Mouse (Mus musculus) liver, postnatal 0 days (tissue): ENCODE measurements around the gene Pxmp4. TPM values are rescaled to one million over a fixed set of nuclear protein-coding genes. Genes with fewer than 3 reads are reported as not detected.

ENCODE experiments used
- ATAC-seq: fragments of 200-750 bp; cut with Nextera tagmentation; 2 replicates; pipeline ENCODE4 v1.8.0; 2017; ENCODE audit warnings: mild to moderate bottlenecking, moderate library complexity
- DNase-seq: peaks from one replicate; pipeline ENCODE4 v3.0.0-alpha.2; 2016
- H3K27ac ChIP-seq: fragments of 300-500 bp; sonication (generic); 2 replicates; pipeline ENCODE4 v1.5.1; 2014; ENCODE audit warnings: antibody characterized with exemption, moderate library complexity, mild to moderate bottlenecking, low read depth
- H3K27me3 ChIP-seq: fragments of 300-500 bp; sonication (generic); 2 replicates; pipeline ENCODE4 v1.6.1; 2014; ENCODE audit warnings: low read length, control low read depth, mixed read lengths; ENCODE audit not compliant: insufficient read depth
- H3K36me3 ChIP-seq: fragments of 300-500 bp; sonication (generic); replicated peaks from 2 replicates; pipeline ENCODE4 v1.6.1; 2014; ENCODE audit warnings: mild to moderate bottlenecking, control low read depth, low read length, moderate library complexity, mixed read lengths; ENCODE audit not compliant: insufficient read depth
- H3K4me1 ChIP-seq: fragments of 300-500 bp; sonication (generic); 2 replicates; pipeline ENCODE4 v1.6.1; 2014; ENCODE audit warnings: antibody characterized with exemption, mild to moderate bottlenecking, control low read depth; ENCODE audit not compliant: insufficient read depth
- H3K4me2 ChIP-seq: fragments of 300-500 bp; sonication (generic); 2 replicates; pipeline ENCODE4 v1.6.1; 2014; ENCODE audit warnings: low read depth, mild to moderate bottlenecking, low read length, moderate library complexity, mixed read lengths
- H3K4me3 ChIP-seq: fragments of 300-500 bp; sonication (generic); 2 replicates; pipeline ENCODE4 v1.5.1; 2014; ENCODE audit warnings: low read depth, low read length
- H3K9ac ChIP-seq: fragments of 300-500 bp; sonication (generic); replicated peaks from 2 replicates; pipeline ENCODE4 v1.6.1; 2014; ENCODE audit warnings: mild to moderate bottlenecking, moderate library complexity
- H3K9me3 ChIP-seq: fragments of 300-500 bp; sonication (generic); 2 replicates; pipeline ENCODE4 v1.6.1; 2016; ENCODE audit warnings: mild to moderate bottlenecking, control low read depth, low read length, mixed read lengths
- CTCF ChIP-seq: sonication (generic); IDR thresholded peaks from 2 replicates; pipeline ENCODE4 v1.5.1; 2016; ENCODE audit warnings: antibody characterized with exemption, low read depth
- EP300 ChIP-seq: IDR thresholded peaks from 2 replicates; pipeline ENCODE4 v1.6.1; 2016; ENCODE audit warnings: antibody characterized with exemption, low read depth, mild to moderate bottlenecking
- WGBS: fragments of 180-500 bp; shearing (Covaris S2); extraction: QIAGEN DNeasy Blood & Tissue Kit; methylation state at CpG from one replicate; pipeline ENCODE4 v1.1.7; 2014; ENCODE audit not compliant: insufficient replicate concordance; 5-methylcytosine and 5-hydroxymethylcytosine counted together
- polyA plus RNA-seq: library from polyadenylated mRNA; unstranded; fragments of >200 nt; fragmentation: Nextera tagmentation; extraction: Ambion mirVana; gene quantifications from 2 replicates; pipeline ENCODE4 v1.2.1, GENCODE M21; 2015

Pxmp4 gene
- polyA plus RNA-seq, 1 experiment from 2014 or later, result 68.5 TPM

- WGBS, result 18% methylated on average over 7 of the region's 7 CpGs
- DNase-seq, result no peak
- ATAC-seq, result no peak
These were observed 648 bp upstream of the Pxmp4 start for GRCm38 (mm10) chr2:154604156-154604555.

DNA sequence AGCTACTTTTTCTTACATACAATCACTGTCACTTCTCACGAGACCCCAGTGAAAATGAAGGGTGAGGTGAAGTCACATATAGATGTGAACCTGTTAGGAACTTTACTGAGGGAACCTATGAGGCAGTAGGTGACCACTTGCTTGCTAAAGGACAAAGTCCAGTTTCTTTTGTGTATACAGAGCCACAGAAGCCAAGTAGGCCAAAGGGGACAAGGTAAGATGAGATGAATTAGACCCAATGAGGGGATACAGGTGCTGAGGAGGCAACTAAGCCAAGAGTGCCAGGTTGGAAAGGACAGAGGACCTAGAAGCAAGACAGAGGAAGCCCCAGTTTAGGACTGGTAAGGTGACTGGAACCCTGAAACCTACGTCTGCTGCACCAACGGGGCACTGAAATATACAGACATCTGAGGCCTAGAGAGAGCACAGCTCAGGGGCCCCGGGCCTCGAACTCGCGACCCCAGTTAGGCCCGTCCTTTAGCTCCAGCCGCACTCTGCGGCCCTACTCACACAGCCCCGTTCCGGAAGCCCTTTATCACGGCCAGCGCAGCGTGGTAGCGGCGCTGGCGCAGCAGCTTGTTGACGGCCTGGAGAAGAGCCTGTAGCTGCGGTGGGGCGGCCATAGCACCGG, 386 bp downstream of the Pxmp4 start:
- H3K27me3 ChIP-seq, result no peaks in the 10 kb centered on the region
- H3K4me2 ChIP-seq, result peak overlapping the region; percentile 79
- peak overlapping the region; percentile 99 for H3K27ac ChIP-seq
- peak overlapping the region; percentile 91 for H3K9ac ChIP-seq
- TF ChIP-seq CTCF (no peak), EP300 (peak; percentile 44; the same call in 1 of the 2 replicates)
- H3K4me3 ChIP-seq, result peak overlapping the region; percentile 80
- peaks cover 5% of the 10 kb centered on the region; the same call in 1 of the 2 replicates for H3K36me3 ChIP-seq
- ATAC-seq (peak; percentile 53), DNase-seq (no peak)
- WGBS, result 6% methylated on average over 22 of the region's 22 CpGs
- no peaks in the 10 kb centered on the region for H3K9me3 ChIP-seq
- H3K4me1 ChIP-seq, result peaks cover 15% of the 10 kb centered on the region

More at GRCm38 (mm10) chr2:154604156-154604555, 648 bp upstream of the Pxmp4 start:
- no peak for TF ChIP-seq CTCF
- TF ChIP-seq EP300, result 0 out of 2 replicates have a peak, but pooled peaks have one; percentile 5
- H3K4me3 ChIP-seq, result peak overlapping the region; percentile 80
- no peaks in the 10 kb centered on the region for H3K27me3 ChIP-seq
- H3K36me3 ChIP-seq, result 0 out of 2 replicates have a peak, but pooled peaks cover 3% of the 10 kb centered on the region
- H3K27ac ChIP-seq, result peak overlapping the region; percentile 90
- H3K4me1 ChIP-seq, result peaks cover 21% of the 10 kb centered on the region
- H3K9me3 ChIP-seq, result no peaks in the 10 kb centered on the region
- peak overlapping the region; percentile 66 for H3K9ac ChIP-seq
- H3K4me2 ChIP-seq, result peak overlapping the region; percentile 79

GRCm38 (mm10) chr2:154601324-154601723, 2.2 kb downstream of the Pxmp4 start:
- H3K4me3 ChIP-seq, result no peak overlapping the region
- H3K4me2 ChIP-seq, result peak overlapping the region; percentile 79
- WGBS, result 59% methylated on average over 3 of the region's 3 CpGs
- no peaks in the 10 kb centered on the region for H3K9me3 ChIP-seq
- H3K27me3 ChIP-seq, result no peaks in the 10 kb centered on the region
- TF ChIP-seq CTCF (no peak), EP300 (peak; percentile 71; the same call in 1 of the 2 replicates)
- H3K9ac ChIP-seq, result no peak overlapping the region
- H3K27ac ChIP-seq, result peak overlapping the region; percentile 99
- ATAC-seq (peak; percentile 9; the same call in 1 of the 2 replicates), DNase-seq (peak; percentile 61)
- peaks cover 8% of the 10 kb centered on the region; the same call in 1 of the 2 replicates for H3K36me3 ChIP-seq
- H3K4me1 ChIP-seq, result peaks cover 18% of the 10 kb centered on the region

GRCm38 (mm10) chr2:154600586-154600985, 2.9 kb downstream of the Pxmp4 start:
- Histone ChIP-seq H3K36me3 (peaks cover 15% of the 10 kb centered on the region), H3K9me3 (no peaks in the 10 kb centered on the region), H3K4me2 (peak overlapping the region; percentile 31), H3K4me3 (no peak overlapping the region), H3K4me1 (peaks cover 18% of the 10 kb centered on the region), H3K9ac (no peak overlapping the region), H3K27me3 (no peaks in the 10 kb centered on the region), H3K27ac (peak overlapping the region; percentile 26; the same call in 1 of the 2 replicates)
- ATAC-seq, result no peak
- TF ChIP-seq CTCF, result peak; percentile 37; the same call in 1 of the 2 replicates
- TF ChIP-seq EP300, result no peak
- DNase-seq, result no peak
- 56% methylated on average over 6 of the region's 6 CpGs for WGBS

GRCm38 (mm10) chr2:154597399-154597798, 6.1 kb downstream of the Pxmp4 start:
- Histone ChIP-seq H3K4me3 (no peak overlapping the region), H3K4me1 (peaks cover 5% of the 10 kb centered on the region), H3K4me2 (no peak overlapping the region), H3K27me3 (no peaks in the 10 kb centered on the region), H3K36me3 (peaks cover 26% of the 10 kb centered on the region), H3K9ac (no peak overlapping the region), H3K9me3 (no peaks in the 10 kb centered on the region), H3K27ac (no peak overlapping the region)
- no peak for TF ChIP-seq CTCF
- no peak for TF ChIP-seq EP300
- WGBS, result 76% methylated on average over 3 of the region's 3 CpGs
- DNase-seq, result no peak
- ATAC-seq, result no peak

- no peak overlapping the region for H3K4me2 ChIP-seq
- ATAC-seq (no peak), DNase-seq (no peak)
- H3K9me3 ChIP-seq, result no peaks in the 10 kb centered on the region
- peaks cover 33% of the 10 kb centered on the region for H3K36me3 ChIP-seq
- H3K4me1 ChIP-seq, result peaks cover 3% of the 10 kb centered on the region; the same call in 1 of the 2 replicates
- 75% methylated on average over 5 of the region's 5 CpGs for WGBS
- H3K27ac ChIP-seq, result no peak overlapping the region
- TF ChIP-seq EP300, result no peak
- no peak for TF ChIP-seq CTCF
- H3K9ac ChIP-seq, result no peak overlapping the region
- no peaks in the 10 kb centered on the region for H3K27me3 ChIP-seq
- no peak overlapping the region for H3K4me3 ChIP-seq
These were observed 7.7 kb downstream of the Pxmp4 start for GRCm38 (mm10) chr2:154595775-154596174.
